Mouse (Mus musculus): ENCODE measurements at regions not wholly inside any gene's neighbourhood (a gene's known extent, or its start where the extent isn't known, plus 50 kb on each side); places are given as distances from the start of the nearest gene placed in this dataset.

GRCm38 (mm10) chr12:95420861-95421260 is 271.2 kb upstream of the Flrt2 start:
- TF ChIP-seq CTCF (conservative IDR thresholded peaks at IDR 0.05; ENCODE audit: insufficient read depth, insufficient read length, low read depth, low read length) (no peak), POLR2A (IDR thresholded peaks at IDR 0.05; ENCODE audit: low read depth, low read length) (no peak)

Data from kidney, adult 2 months (tissue).